Mouse (Mus musculus) bone marrow macrophage, adult 2 months (primary cell): ENCODE data around the gene Nr2f2. TPM values are rescaled to one million over a fixed set of nuclear protein-coding genes. Genes with fewer than 3 reads are reported as not detected.

Source experiments
- H3K27ac ChIP-seq: 2 replicates; pipeline ENCODE4 v1.5.1; 2012; ENCODE audit warnings: low read depth, low read length; ENCODE audit not compliant: insufficient read depth
- H3K4me1 ChIP-seq: 2 replicates; pipeline ENCODE4 v1.6.1; 2012; ENCODE audit warnings: low read length; ENCODE audit not compliant: control insufficient read depth, insufficient read depth
- H3K4me3 ChIP-seq: 2 replicates; pipeline ENCODE4 v1.5.1; 2012; ENCODE audit warnings: mild to moderate bottlenecking, low read length, moderate library complexity; ENCODE audit not compliant: insufficient read depth
- CTCF ChIP-seq: IDR thresholded peaks from 2 replicates; pipeline ENCODE4 v1.5.1; 2012; ENCODE audit warnings: low read depth, mild to moderate bottlenecking, low read length, moderate library complexity
- POLR2A ChIP-seq: IDR thresholded peaks from 2 replicates; pipeline ENCODE4 v1.6.1; 2012; ENCODE audit warnings: mild to moderate bottlenecking, low read depth, low read length, borderline replicate concordance
- polyA plus RNA-seq: library from polyadenylated mRNA; stranded (reverse); fragments of >200 nt; gene quantifications from 2 replicates; pipeline ENCODE4 v1.2.4, GENCODE M21; 2012; ENCODE audit not compliant: missing spikeins, insufficient read depth, insufficient read length

Gene Nr2f2
- polyA plus RNA-seq, 1 experiment, result not detected

DNA sequence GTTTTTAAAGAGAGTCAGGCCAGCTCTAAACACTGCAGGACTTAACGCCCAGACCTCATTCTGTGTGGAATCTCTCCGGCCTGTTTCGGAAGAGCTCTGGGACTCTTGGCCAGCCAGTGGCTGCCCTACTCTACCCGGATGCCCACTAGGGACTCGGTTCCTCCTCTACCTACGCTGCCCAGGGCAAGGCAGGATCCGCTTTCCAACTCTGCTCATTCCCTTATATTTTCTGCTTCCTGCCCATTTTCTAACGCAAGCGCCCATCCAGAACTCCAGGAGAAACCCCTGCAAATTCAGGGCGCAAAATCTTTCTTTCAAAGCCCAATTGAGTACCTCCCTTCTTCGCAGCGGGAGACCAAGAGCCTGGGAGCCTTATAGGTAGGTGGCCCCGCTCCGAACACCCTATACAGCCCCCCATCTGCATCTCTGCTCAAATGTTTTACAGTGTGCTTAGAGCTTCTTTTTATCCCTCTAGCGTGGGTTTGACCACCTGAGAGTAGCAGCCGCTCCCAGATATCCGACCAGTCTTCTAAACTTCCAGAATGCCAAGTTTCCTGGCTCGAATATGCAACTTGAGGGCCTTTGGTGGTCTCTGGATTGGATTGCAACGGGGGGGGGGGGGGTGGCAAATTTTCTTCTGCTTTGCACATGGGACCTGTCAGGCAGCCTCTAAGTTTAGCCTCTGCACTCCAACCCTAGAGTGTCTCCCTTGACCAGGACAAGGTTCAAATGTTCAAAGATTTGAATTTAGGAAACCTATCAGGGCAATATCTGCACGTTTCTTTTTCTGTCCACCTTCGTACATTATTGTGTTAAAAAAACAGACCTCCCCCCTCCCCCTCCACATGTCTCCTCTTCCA, 40.1 kb downstream of the Nr2f2 start:
- Histone ChIP-seq H3K4me3 (no peak overlapping the region), H3K4me1 (no peaks in the 10 kb centered on the region), H3K27ac (no peak overlapping the region)
- TF ChIP-seq CTCF (no peak), POLR2A (no peak)

DNA sequence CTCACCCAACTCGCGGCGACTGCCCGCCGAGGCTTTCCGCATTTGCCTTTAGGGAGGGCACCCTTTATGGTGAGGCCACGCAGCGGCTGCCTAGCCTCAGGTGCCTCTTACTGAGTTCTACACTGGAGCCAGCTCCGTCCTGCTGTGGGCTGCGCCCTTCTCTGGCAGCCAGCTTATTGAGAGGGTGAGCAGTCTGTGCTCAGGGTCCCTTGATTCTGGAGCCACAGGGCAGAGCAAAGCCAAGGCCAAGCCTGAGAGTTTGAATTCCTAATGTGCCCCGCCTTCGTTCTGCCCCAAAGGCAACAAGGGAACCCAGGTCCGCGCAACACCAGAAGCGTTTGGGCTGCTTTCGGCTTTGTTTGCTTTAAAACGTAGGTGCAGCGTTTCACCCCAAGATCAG, 41.2 kb downstream of the Nr2f2 start:
- Histone ChIP-seq H3K27ac (no peak overlapping the region), H3K4me1 (no peaks in the 10 kb centered on the region), H3K4me3 (no peak overlapping the region)
- TF ChIP-seq POLR2A (no peak), CTCF (no peak)

DNA sequence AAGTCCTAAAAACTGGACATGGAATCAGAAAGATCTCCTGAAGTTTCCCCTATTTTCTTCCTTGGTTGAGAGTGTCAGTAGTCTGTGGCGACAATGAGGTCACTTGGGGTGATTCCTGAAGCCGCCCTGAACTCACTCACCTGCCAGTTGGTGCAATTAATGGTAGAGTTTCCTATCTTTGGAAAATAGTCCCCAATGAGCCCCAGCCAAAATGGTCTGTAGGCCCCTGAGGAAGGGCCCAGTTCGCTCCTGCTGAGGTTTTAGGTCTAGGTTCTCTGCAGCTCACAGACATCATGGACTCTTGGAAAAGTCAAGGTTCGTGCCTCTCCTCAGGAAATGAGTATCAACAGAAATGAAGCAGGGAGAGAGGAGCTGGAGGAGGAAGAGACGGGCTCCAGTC, 42.0 kb downstream of the Nr2f2 start:
- Histone ChIP-seq H3K27ac (no peak overlapping the region), H3K4me1 (no peaks in the 10 kb centered on the region), H3K4me3 (no peak overlapping the region)
- TF ChIP-seq POLR2A, result no peak
- no peak for TF ChIP-seq CTCF

DNA sequence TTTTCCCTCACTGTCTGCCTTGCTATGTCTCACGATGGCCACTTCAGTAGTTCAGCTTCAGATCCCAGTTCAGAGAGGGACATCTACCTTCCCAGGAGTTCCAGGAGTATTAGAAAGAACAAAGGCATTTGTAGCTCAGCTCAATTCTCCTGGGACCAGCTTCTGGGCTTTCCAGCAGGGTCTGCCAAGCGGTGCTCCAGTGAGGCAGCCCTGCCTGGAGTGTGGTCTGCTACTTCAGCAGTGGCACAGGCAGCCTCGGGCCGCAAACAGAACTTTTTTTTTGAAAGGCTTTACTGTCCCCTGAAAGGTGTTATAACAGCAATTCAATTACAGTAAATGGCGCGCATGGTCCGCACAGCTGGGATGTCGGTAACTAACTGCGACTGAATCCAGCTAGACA, 42.5 kb downstream of the Nr2f2 start:
- Histone ChIP-seq H3K4me1 (no peaks in the 10 kb centered on the region), H3K27ac (no peak overlapping the region), H3K4me3 (no peak overlapping the region)
- TF ChIP-seq CTCF (no peak), POLR2A (no peak)

DNA sequence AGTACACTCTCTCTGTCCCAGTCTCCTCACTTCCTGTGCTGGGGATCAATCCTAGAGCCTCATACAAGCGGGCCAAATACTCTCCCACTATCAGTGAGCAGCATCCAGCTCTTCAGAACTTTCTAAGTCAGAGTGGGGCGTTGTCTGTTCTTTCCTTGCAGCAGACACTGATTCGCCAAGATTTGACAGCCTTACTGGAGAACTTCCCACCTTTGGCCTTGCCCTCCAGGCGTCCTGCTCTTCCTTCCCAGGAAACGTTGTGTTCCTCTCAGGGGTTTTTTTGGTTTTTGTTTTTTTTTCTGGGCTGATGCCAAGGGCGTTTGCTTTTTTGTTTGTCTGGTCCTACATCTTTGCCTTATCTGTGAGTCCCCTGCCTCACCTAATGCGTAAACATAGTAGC, 60.8 kb downstream of the Nr2f2 start:
- Histone ChIP-seq H3K27ac (no peak overlapping the region), H3K4me3 (no peak overlapping the region), H3K4me1 (no peaks in the 10 kb centered on the region)
- TF ChIP-seq CTCF, result no peak
- TF ChIP-seq POLR2A, result no peak

DNA sequence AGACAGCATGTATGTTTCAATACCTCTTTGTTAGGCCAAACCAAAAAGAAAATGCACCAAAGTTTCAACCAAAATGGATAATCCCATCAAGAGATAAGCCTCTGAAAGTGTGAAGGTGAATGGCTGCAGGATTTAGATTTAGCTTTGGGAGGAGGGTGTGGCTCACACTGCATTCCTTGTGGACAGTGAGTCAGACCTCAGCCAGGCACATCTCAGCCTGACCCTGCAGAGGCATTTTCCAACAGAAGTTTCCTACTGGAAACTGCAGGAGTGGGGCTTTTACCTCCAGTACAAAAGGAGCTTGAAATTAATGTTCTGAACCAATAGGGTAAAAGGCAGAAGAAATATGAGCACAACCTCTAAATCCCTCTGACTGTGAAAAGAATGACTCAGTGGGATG, 62.1 kb downstream of the Nr2f2 start:
- no peaks in the 10 kb centered on the region for H3K4me1 ChIP-seq
- H3K4me3 ChIP-seq, result no peak overlapping the region
- no peak overlapping the region for H3K27ac ChIP-seq
- TF ChIP-seq CTCF (no peak), POLR2A (no peak)
